Mouse (Mus musculus) liver, embryonic 11.5 days (tissue): Measurements from ENCODE around the gene Olfr692. TPM values are rescaled to one million over a fixed set of nuclear protein-coding genes. Genes with fewer than 3 reads are reported as not detected.

Experiments
- ATAC-seq: fragments of 200-750 bp; cut with Nextera tagmentation; replicated peaks from 2 replicates; pipeline ENCODE4 v1.8.0; 2017; ENCODE audit warnings: moderate number of reproducible peaks, mild to moderate bottlenecking, moderate TSS enrichment, moderate library complexity; ENCODE audit not compliant: low FRiP score
- DNase-seq: peaks from one replicate; pipeline ENCODE4 v3.0.0-alpha.2; 2017; ENCODE audit warnings: low spot score
- H3K27ac ChIP-seq: fragments of 300-500 bp; sonication (generic); 2 replicates; pipeline ENCODE4 v1.5.1; 2014; ENCODE audit warnings: mild to moderate bottlenecking, low read depth, low read length, control low read depth
- H3K27me3 ChIP-seq: fragments of 300-500 bp; sonication (generic); replicated peaks from 2 replicates; pipeline ENCODE4 v1.6.1; 2014; ENCODE audit warnings: low read length, mixed read lengths; ENCODE audit not compliant: control insufficient read depth, insufficient read depth
- H3K36me3 ChIP-seq: fragments of 300-500 bp; sonication (generic); 2 replicates; pipeline ENCODE4 v1.6.1; 2014; ENCODE audit warnings: mild to moderate bottlenecking, low read length, moderate library complexity, mixed read lengths; ENCODE audit not compliant: control insufficient read depth, insufficient read depth
- H3K4me1 ChIP-seq: fragments of 300-500 bp; sonication (generic); replicated peaks from 2 replicates; pipeline ENCODE4 v1.6.1; 2014; ENCODE audit warnings: low read length, mixed read lengths; ENCODE audit not compliant: control insufficient read depth, insufficient read depth
- H3K4me2 ChIP-seq: fragments of 300-500 bp; sonication (generic); 2 replicates; pipeline ENCODE4 v1.6.1; 2014; ENCODE audit warnings: mild to moderate bottlenecking, control low read depth, moderate library complexity
- H3K4me3 ChIP-seq: fragments of 300-500 bp; sonication (generic); 2 replicates; pipeline ENCODE4 v1.5.1; 2014; ENCODE audit warnings: low read depth, low read length, control low read depth
- H3K9ac ChIP-seq: fragments of 300-500 bp; sonication (generic); 2 replicates; pipeline ENCODE4 v1.6.1; 2014; ENCODE audit warnings: low read depth, low read length, control low read depth
- H3K9me3 ChIP-seq: fragments of 300-500 bp; sonication (generic); 2 replicates; pipeline ENCODE4 v1.6.1; 2016; ENCODE audit warnings: low read length, inconsistent platforms, mixed read lengths; ENCODE audit not compliant: control insufficient read depth
- WGBS: fragments of 180-500 bp; shearing (Covaris S2); extraction: QIAGEN DNeasy Blood & Tissue Kit; methylation state at CpG from one replicate; pipeline ENCODE4 v1.1.7; 2014; 5-methylcytosine and 5-hydroxymethylcytosine counted together
- polyA plus RNA-seq: library from polyadenylated mRNA; unstranded; fragments of >200 nt; fragmentation: Nextera tagmentation; extraction: Ambion mirVana; gene quantifications from 2 replicates; pipeline ENCODE4 v1.2.1, GENCODE M21; 2014

Gene Olfr692
- polyA plus RNA-seq, 1 experiment from 2014 or later = not detected

DNA sequence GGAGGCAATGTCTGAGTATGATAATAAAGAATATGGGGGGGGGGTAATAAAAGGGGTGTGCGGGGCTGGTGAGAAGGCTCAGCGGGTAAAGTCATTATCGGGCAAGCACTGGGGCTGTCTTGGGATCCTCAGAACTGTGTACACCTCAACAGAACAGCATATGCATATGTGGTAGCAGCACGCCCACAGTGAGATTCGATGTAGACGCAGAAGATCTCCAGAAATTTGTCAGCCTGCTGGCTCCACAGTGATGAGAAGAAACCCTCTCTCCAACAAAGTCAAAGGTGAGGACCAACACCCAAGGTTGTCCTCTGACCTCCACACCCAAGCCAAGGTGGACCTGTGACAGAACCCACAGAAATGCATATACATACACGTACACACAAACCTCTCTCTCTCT, 48.5 kb downstream of the Olfr692 start:
- 89% methylated on average over 7 of the region's 7 CpGs for WGBS
- no peak overlapping the region for H3K4me3 ChIP-seq
- H3K4me2 ChIP-seq = no peak overlapping the region
- H3K9me3 ChIP-seq = no peaks in the 10 kb centered on the region
- 0 out of 2 replicates have a peak, but pooled peaks cover 3% of the 10 kb centered on the region for H3K27me3 ChIP-seq
- ATAC-seq (no peak), DNase-seq (no peak)
- no peaks in the 10 kb centered on the region for H3K4me1 ChIP-seq
- no peaks in the 10 kb centered on the region for H3K36me3 ChIP-seq
- no peak overlapping the region for H3K27ac ChIP-seq
- no peak overlapping the region for H3K9ac ChIP-seq

GRCm38 (mm10) chr7:105418106-105418505, 50.1 kb downstream of the Olfr692 start:
- Histone ChIP-seq H3K9me3 (no peaks in the 10 kb centered on the region), H3K4me3 (no peak overlapping the region), H3K9ac (no peak overlapping the region), H3K36me3 (no peaks in the 10 kb centered on the region), H3K27ac (no peak overlapping the region), H3K27me3 (0 out of 2 replicates have a peak, but pooled peaks cover 3% of the 10 kb centered on the region), H3K4me1 (no peaks in the 10 kb centered on the region), H3K4me2 (no peak overlapping the region)
- 77% methylated on average over 5 of the region's 5 CpGs for WGBS
- ATAC-seq (no peak), DNase-seq (no peak)

Other genes with a start within 250 kb of the Olfr692 start
- gene Olfr683, start 221.2 kb upstream of the Olfr692 start, polyA plus RNA-seq = not detected in 2 replicates
- gene Olfr684, start 204.6 kb upstream of the Olfr692 start, polyA plus RNA-seq = not detected in 2 replicates
- gene Olfr685, start 182.2 kb upstream of the Olfr692 start, polyA plus RNA-seq = not detected in 2 replicates
- not detected in 2 replicates for gene Olfr686, start 160.7 kb upstream of the Olfr692 start, polyA plus RNA-seq
- gene Olfr688, start 80.1 kb upstream of the Olfr692 start, polyA plus RNA-seq = not detected in 2 replicates
- gene Olfr689, start 57.1 kb upstream of the Olfr692 start, polyA plus RNA-seq = not detected in 2 replicates
- gene Olfr690, start 34.1 kb upstream of the Olfr692 start, polyA plus RNA-seq = not detected in 2 replicates
- not detected in 2 replicates for gene Olfr691, start 26.0 kb upstream of the Olfr692 start, polyA plus RNA-seq
- not detected in 2 replicates for gene Gm5901, start 6.8 kb downstream of the Olfr692 start, polyA plus RNA-seq
- gene Fam160a2, start 31.8 kb downstream of the Olfr692 start, polyA plus RNA-seq = 28.7 and 31.0 TPM in 2 replicates
- gene Cnga4, start 36.3 kb downstream of the Olfr692 start, polyA plus RNA-seq = not detected in 2 replicates
- gene Cckbr, start 57.5 kb downstream of the Olfr692 start, polyA plus RNA-seq = 0.05 TPM in 1 of 2 replicates, not detected in the other
- 16.8 and 17.8 TPM in 2 replicates for gene Cavin3, start 114.1 kb downstream of the Olfr692 start, polyA plus RNA-seq
- 33.6 and 40.8 TPM in 2 replicates for gene Smpd1, start 186.1 kb downstream of the Olfr692 start, polyA plus RNA-seq
- gene Apbb1, start 213.4 kb downstream of the Olfr692 start, polyA plus RNA-seq = 17.1 and 18.7 TPM in 2 replicates
- gene Hpx, start 231.9 kb downstream of the Olfr692 start, polyA plus RNA-seq = 66.3 TPM in 2 replicates